In the genomic region with DNA sequence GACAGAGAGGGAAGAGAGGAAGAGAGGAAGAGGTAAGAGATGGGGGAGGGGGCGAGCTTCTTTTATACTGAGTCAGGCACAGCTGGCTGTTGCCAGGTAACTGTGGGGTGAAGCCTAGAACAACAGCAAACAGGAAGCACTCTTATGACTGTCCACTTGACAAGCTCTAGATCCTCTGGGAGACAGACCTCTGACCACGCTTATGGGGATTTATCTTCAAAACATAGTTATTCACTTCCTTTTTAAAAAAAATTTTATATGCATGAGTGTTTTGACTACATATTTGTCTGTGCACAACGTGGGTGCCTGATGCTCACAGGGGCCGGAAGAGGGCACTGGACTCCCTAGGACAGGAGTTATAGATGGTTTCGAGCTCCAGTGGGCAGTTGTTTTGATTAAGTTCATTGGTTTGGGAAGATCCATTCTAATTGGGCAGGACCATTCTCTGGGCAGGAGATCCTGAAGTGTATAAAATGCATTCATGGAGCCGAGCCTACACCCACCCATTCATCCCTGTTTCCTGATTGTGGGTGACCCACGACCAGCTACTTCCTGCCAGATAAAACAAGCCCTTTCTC, we compare ENCODE assay signal across 1 mouse cellular context.
TF ChIP-seq lines count a peak whose summit lies in the region.

No protein-coding gene starts in this region.

TF ChIP-seq in CH12.LX, 34 proteins besides CTCF, POLR2A, EP300 and RAD21 (continued from another document):
- TF ChIP-seq CHD1 (IDR thresholded peaks at IDR 0.05; ENCODE audit: low read depth, low read length) = no peak
- TF ChIP-seq JUND (conservative IDR thresholded peaks at IDR 0.05; ENCODE audit: low read depth, low read length) = peak; percentile 50; the same call in 1 of the 2 replicates
- no peak for TF ChIP-seq NRF1 (IDR thresholded peaks at IDR 0.05; ENCODE audit: low read depth, low read length)
- TF ChIP-seq UBTF (IDR thresholded peaks at IDR 0.05; ENCODE audit: low read depth, low read length) = no peak
- no peak for TF ChIP-seq MAFK (IDR thresholded peaks at IDR 0.05; ENCODE audit: insufficient replicate concordance, low read length)
- TF ChIP-seq MAZ (IDR thresholded peaks at IDR 0.05; ENCODE audit: low read depth, low read length) = no peak
- no peak for TF ChIP-seq BHLHE40 (IDR thresholded peaks at IDR 0.05; ENCODE audit: low read depth, low read length)
- 0 out of 2 replicates have a peak, but pooled peaks have one; percentile 37 for TF ChIP-seq CHD2 (IDR thresholded peaks at IDR 0.05; ENCODE audit: low read length)
- no peak for TF ChIP-seq MEF2A (IDR thresholded peaks at IDR 0.05; ENCODE audit: borderline replicate concordance, low read depth, low read length)
- TF ChIP-seq ZC3H11A (IDR thresholded peaks at IDR 0.05; ENCODE audit: low read depth, low read length) = no peak
- TF ChIP-seq TCF12 (IDR thresholded peaks at IDR 0.05; ENCODE audit: low read depth, low read length) = no peak
- TF ChIP-seq ELF1 (IDR thresholded peaks at IDR 0.05; ENCODE audit: low read depth, low read length) = peak; percentile 47; the same call in 1 of the 2 replicates
- TF ChIP-seq POLR2AphosphoS2 (IDR thresholded peaks at IDR 0.05; ENCODE audit: low read depth, low read length) = no peak
- TF ChIP-seq SMC3 (IDR thresholded peaks at IDR 0.05; ENCODE audit: low read depth, low read length) = no peak
- no peak for TF ChIP-seq TBP (conservative IDR thresholded peaks at IDR 0.05; ENCODE audit: low read depth, low read length)
- TF ChIP-seq PAX5 (IDR thresholded peaks at IDR 0.05; ENCODE audit: low read length) = no peak
- TF ChIP-seq JUN (IDR thresholded peaks at IDR 0.05; ENCODE audit: insufficient read depth, low read depth, low read length) = no peak
- TF ChIP-seq HCFC1 (IDR thresholded peaks at IDR 0.05; ENCODE audit: low read depth, low read length) = no peak
- TF ChIP-seq GABPA (IDR thresholded peaks at IDR 0.05; ENCODE audit: insufficient replicate concordance, low read depth, low read length) = no peak
- TF ChIP-seq USF2 (conservative IDR thresholded peaks at IDR 0.05; ENCODE audit: low read depth, low read length) = no peak
